Mouse (Mus musculus) monocyte, adult 5-6 weeks (primary cell): ENCODE results near the gene Irf7. TPM values are rescaled to one million over a fixed set of nuclear protein-coding genes. Genes with fewer than 3 reads are reported as not detected.
A peak's percentile ranks its signal among the peaks of the same experiment; 100 is the strongest.

Experiments used
- ATAC-seq: fragments of 153-309, 156-312 bp; replicated peaks from 2 replicates; pipeline ENCODE4 v1.8.0; 2017; ENCODE audit warnings: mild to moderate bottlenecking; ENCODE audit not compliant: low TSS enrichment, insufficient number of reproducible peaks, severe bottlenecking, poor library complexity, low FRiP score
- total RNA-seq: library from RNA; stranded (forward); fragments of 200-1000, 200-491, 200-594 nt; gene quantifications from 3 replicates; pipeline ENCODE4 v1.2.3, GENCODE M21; 2017

Irf7 gene
- 76.2 to 126 TPM (median 78.7 TPM) in 3 replicates for total RNA-seq

DNA sequence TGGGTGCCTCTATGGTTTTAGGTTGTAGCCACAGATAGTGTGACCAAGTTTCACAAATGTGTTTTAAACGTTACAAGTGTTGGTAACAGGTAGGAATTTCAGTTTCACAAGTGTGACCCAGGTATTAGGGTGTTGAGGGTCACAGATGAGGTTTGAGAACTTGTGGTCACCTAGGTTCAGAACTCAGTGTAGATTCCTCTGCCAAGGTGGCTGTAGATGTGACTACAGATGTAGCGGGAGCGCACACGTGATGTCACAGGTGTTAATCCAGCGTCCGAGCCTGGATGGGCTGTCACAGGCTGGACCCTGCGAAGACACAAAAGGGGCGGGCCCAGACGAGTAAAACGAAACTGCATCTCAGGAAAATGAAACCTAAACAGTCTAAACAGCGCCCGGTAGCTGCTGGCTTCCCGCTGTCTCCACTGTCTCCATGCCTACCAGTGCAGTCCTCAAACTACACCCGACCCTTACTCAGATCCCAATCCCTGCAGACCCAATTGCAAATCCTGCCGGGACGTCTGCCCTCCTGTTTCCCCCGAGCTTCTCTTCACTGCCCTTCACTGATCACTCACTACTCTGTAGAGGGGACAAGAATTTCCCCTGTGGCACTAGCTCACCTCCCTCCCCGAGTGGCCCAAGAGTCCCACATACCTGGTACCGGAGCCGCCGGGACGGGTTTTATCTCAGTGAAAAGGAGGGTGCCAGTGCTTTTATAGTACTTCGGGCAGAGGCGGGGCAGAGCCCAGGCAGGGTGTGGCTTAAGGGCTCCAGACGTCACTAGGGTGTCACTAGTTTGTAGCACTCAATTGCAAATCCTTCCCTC lies at the start of gene Irf7:
Gene Irf7 (minus strand): TSS at position 743 of the 823 bp plus-strand sequence.
- ATAC-seq = peak; percentile 62

DNA sequence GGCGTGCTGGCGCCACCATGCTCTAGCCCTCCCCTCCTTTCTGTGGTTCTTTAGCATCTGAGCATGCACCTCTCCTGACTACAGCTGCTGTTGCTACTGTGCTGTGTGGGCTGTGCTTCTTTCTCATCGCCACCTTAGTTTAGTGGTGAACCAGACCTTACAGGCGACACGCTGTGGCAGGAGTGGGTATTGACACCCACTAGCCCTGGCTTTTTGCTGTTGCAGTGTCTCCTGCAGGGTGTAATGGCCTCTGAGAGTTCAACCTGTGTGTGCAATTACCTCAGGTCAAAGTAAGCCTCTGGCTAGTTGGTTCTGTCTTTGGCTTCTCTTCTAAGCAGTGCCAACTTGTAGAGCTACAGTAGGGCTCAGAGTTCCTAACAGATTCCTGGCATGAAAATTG lies 49.7 kb upstream of the Irf7 start:
- peak; percentile 87 for ATAC-seq

GRCm38 (mm10) chr7:141315076-141315475 lies 48.8 kb upstream of the Irf7 start:
- ATAC-seq = no peak

- no peak for ATAC-seq
These were observed 48.1 kb upstream of the Irf7 start for GRCm38 (mm10) chr7:141314416-141314815.

DNA sequence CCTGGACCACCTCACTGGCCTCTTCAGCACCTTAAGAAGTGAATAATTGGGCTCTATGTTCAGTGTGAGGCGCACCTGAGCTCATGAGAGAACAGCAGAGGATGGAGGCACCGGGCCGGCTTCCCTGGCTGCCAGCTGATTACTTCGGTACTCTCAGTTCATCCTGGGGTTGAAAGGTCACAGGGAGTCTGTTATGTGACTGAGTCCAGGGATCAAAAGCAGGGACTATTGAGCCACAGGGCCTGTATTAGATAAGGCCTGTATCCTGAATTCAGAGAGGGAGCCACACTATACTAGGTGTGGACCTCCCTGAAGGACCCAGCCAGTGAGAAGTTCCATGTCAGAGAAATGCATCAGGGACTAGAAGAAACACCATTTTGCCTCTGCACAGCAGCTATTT lies 38.3 kb upstream of the Irf7 start:
- ATAC-seq = no peak

DNA sequence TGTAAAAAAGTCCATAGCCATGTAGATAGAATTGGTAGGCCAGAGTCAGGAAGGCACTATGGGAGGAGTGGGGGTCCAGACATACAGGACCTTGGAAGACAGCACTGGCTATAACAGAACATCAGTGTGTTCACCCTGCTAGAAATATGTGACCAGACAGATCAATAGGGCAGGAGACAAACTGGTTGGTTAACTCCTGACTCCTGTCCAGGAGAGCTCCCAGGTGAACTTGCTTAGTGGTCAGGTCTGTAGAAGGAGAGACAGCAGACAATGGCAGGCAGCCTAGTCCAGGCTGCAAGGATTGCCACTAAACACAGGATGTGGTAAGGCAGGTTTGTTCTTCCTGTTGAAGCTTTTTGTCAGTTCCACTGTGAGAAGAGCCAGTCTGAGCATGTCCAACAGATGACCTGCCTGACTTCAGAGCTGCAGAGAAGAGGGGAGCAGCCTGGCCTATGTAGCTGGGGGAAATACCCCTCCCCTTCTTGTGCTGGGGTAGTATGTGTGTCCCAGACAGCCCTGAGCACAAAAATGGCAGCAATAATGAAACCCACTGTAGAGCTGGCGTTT lies 36.5 kb upstream of the Irf7 start:
- ATAC-seq = peak; percentile 36; the same call in 1 of the 2 replicates

DNA sequence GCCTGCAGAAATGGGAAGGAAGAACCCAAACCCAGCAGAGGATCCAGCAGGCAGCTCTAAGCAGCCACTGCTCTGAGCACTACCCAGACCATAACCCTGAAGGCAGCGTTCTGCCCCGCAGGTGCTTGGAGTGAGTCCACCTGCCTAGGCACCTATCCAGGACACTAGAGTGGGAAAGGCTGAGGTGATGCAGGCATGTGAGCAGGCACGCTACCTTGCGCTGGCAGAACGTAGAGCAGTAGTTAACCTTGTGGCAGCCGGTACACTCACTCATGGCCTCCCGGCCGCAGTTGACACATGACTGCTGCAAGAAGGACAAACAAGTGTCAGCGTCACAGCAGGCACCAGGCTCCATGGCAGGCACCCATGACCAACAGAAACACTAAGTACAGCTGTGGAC lies 35.1 kb upstream of the Irf7 start:
- no peak for ATAC-seq

GRCm38 (mm10) chr7:141299175-141299574 lies 32.9 kb upstream of the Irf7 start:
- no peak for ATAC-seq

DNA sequence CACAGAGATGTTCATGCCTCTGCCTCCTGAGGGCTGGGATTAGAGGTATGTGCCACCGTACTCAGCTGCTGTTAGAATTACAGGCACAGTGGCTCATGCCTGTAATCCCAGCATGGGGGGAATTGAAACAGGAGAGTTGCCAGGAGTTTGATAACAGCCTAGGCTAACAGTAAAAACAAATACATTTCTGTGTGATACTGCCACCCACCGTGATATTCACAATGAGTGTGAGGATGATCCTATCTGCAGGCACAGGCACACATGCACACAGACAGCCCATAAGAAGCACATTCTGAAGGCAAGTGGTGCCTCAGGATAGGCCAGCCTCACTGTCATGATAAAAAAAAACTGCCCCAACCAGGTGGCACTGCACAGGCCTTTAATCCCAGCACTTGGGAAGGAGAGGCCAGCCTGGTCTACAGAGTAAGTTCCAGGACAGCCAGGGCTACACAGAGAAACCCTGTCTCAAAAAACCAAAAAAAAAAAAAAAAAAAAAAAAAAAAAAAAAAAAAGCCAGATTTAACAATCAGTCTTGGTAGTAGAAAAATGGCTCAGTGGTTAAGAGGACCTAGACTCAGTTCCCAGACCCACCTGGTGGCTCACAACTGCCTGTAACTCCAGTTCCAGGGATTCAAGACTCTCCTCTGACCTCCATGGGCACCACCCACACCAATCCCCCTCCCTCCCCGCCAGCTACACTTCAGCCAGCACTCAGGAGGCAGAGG lies 31.8 kb upstream of the Irf7 start:
- no peak for ATAC-seq

- ATAC-seq = 0 out of 2 replicates have a peak, but pooled peaks have one; percentile 15
These were observed 28.2 kb upstream of the Irf7 start for GRCm38 (mm10) chr7:141294479-141294878.

GRCm38 (mm10) chr7:141293852-141294471 lies 27.7 kb upstream of the Irf7 start:
- 0 out of 2 replicates have a peak, but pooled peaks have one; percentile 29 for ATAC-seq

GRCm38 (mm10) chr7:141292583-141293388 lies 26.5 kb upstream of the Irf7 start:
- no peak for ATAC-seq

- no peak for ATAC-seq
These were observed 25.8 kb upstream of the Irf7 start, which contains the start of gene Drd4 for GRCm38 (mm10) chr7:141291921-141292582. TSS of gene Drd4 (plus strand) at chr7:141292006.

GRCm38 (mm10) chr7:141288042-141288441 lies 21.8 kb upstream of the Irf7 start:
- ATAC-seq = no peak

- no peak for ATAC-seq
These were observed 16.5 kb upstream of the Irf7 start for GRCm38 (mm10) chr7:141282756-141283155.

DNA sequence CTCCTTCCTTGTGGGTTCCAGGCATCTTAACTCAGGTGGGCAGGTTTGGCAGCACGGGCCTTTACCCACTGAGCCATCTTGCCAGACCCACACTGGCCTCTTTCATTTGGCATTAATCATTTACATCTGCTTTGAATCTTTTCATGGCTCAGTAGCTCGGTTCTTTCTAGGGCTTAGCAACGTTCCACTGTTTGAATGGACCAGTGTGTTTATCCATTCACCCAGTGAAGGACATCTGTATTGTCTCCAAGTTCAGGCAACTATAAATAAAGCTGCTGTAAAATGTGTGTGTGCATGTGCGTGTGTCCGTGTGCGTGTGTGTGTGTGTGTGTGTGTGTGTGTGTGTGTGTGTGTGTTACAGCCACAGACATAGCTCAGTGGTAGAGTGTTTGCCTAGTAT lies 15.2 kb upstream of the Irf7 start:
- no peak for ATAC-seq

GRCm38 (mm10) chr7:141278766-141279590 lies 12.7 kb upstream of the Irf7 start, which contains the start of gene Sct:
TSS of gene Sct (minus strand) at chr7:141279133.
- no peak for ATAC-seq
